Mouse (Mus musculus) B cell, adult 2 months (primary cell): Measurements from ENCODE around the gene Gm4567.
"Not testable (repeated sequence)": the region's sequence is repeated elsewhere in the genome, so short reads cannot be mapped to it uniquely, and the experiment has no call there.

Experiments
- DNase-seq, 2 experiments: peaks; one replicate each; pipeline ENCODE4 v3.0.0; 2022

Gm4567 gene

GRCm38 (mm10) chr7:22719610-22720009 is at the start of gene Gm4567:
Gene Gm4567, minus strand, starts transcription at chr7:22719710.
- DNase-seq = not testable (repeated sequence)

DNA sequence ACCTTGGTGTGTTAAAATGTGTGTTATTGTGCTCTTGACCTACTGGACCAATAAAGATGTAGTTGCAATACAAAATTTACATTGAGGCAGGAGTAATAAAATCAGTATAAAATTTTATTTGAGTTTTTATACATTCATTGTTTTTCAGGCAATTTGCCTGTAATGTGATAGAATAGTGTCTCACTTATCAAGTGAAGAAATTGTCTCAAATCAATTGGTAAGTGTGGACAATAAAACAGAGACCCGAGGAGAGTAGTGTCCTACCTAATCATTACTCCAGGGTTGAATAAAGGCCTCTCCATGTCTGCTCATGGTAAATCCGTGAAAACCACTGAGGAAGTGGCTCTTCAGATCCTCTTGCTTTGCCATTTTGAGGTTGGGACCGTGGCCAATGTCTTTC is 41.9 kb upstream of the Gm4567 start, which contains the start of gene Vmn1r157:
Gene Vmn1r157, plus strand, starts transcription at position 301 of the 400 bp plus-strand sequence.
- not testable (repeated sequence) for DNase-seq

- not testable (repeated sequence) for DNase-seq
Observed at GRCm38 (mm10) chr7:22692217-22692616, 27.3 kb downstream of the Gm4567 start, which contains the start of gene Gm8693. Gene Gm8693, minus strand, starts transcription at chr7:22692317.
